Comparison of ENCODE assay signal across 27 mouse cellular contexts in the genomic region with DNA sequence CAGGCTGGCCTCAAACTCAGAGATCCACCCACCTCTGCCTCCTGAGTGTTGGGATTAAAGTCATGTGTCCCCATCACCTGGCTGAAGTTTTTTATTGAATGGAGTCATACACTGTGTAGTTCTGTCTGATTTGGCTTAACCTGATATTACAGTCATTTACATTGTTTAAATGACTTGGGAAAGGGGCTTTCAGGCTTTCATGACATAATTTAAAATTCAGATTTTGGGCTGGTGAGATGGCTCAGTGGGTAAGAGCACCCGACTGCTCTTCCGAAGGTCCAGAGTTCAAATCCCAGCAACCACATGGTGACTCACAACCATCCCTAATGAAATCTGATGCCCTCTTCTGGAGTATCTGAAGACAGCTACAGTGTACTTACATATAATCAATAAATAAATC. TPM values are rescaled to one million over a fixed set of nuclear protein-coding genes. Genes with fewer than 3 reads are reported as not detected.
"Had no signal": no experiment of that assay in that cellular context is flagged by ENCODE, and none has a peak within 500 bp of the region (broad histone marks: within the 10 kb centered on the region; RNA-seq: fewer than 3 reads in every experiment).

No protein-coding gene starts in this region.

RNA-seq across cellular contexts. Expression of gene Tmed6, which starts 31.8 kb away (rescaled TPM):
- total RNA-seq: left cerebral cortex, adult 8-10 months; left cerebral cortex, postnatal 10 days; left cerebral cortex, postnatal 14 days; left cerebral cortex, postnatal 25 days; left cerebral cortex, postnatal 36 days; left cerebral cortex, postnatal 4 days; megakaryocyte progenitor cell, adult 5-6 weeks; megakaryocyte, adult 5-6 weeks; megakaryocyte-erythroid progenitor cell, adult 5-6 weeks; midbrain, postnatal 0 days; monocyte, adult 5-6 weeks had no signal
- polyA plus RNA-seq: limb, embryonic 11.5 days; limb, embryonic 12.5 days; limb, embryonic 13.5 days; limb, embryonic 14.5 days; limb, embryonic 15.5 days; liver, adult 2 months; macrophage; midbrain, embryonic 10.5 days; midbrain, embryonic 11.5 days; midbrain, embryonic 12.5 days; midbrain, embryonic 13.5 days; midbrain, embryonic 14.5 days; midbrain, embryonic 15.5 days; midbrain, embryonic 16.5 days; midbrain, postnatal 0 days; myocyte; neural tube, embryonic 11.5 days had no signal
